Mouse (Mus musculus) inflammation-experienced regulatory T-cells, adult 6 months (primary cell): ENCODE data around the gene Atp6v0a2. TPM values are rescaled to one million over a fixed set of nuclear protein-coding genes. Genes with fewer than 3 reads are reported as not detected.
"Not testable (repeated sequence)": the region's sequence is repeated elsewhere in the genome, so short reads cannot be mapped to it uniquely, and the experiment has no call there.

Source experiments
- ATAC-seq: one replicate; pipeline ENCODE4 v1.8.0; 2017
- polyA plus RNA-seq, 3 experiments: library from polyadenylated mRNA; unstranded; fragments of 100-300 nt; shearing (Covaris generic); gene quantifications; one replicate each; pipeline ENCODE4 v1.2.1; 2017

Gene Atp6v0a2
- polyA plus RNA-seq = 10 to 100 TPM; 27.5 to 34.3 (median 30.3) TPM

DNA sequence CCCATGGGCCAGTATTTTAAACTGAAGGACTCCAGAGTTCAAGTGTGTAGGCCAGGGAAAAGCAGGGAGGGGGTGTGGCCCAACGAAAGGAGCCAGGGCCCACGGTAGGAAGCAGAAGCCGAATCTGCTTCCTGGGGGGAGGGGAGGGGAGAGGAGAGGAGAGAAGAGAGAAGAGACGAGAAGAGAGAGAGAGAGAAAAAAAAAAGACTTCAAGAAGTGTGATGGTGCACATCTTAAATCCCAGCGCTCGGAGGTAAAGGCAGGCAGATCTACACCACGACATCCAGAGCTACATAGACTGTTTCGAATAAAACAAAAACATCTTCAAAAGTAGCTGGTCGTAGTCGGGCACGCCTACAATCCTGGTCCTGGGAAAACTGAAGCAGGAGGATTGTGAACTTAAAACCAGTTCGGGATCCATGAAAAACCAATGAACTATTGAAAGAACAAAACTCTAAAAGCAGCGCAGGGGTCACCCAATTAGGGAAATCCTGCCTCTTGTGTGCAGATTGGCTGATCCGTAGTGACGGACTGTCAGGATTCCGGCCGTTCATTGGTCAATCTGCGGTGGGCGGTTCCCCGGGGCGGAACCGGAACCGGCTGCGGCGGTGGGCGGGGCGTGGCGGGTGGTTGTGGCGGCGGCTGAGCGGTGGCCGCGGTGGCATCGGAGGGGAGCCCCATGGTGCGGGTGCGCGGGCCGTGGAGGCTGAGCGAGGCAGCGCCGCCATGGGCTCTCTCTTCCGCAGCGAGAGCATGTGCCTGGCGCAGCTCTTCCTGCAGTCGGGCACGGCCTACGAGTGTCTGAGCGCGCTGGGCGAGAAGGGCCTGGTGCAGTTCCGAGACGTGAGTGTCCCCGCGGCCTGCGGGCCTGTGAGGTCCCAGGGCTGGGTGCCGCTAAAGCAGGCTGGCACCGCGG is at the start of gene Atp6v0a2:
Atp6v0a2 (plus strand) TSS at position 129 of the 916 bp plus-strand sequence.
- ATAC-seq = peak; percentile 95

DNA sequence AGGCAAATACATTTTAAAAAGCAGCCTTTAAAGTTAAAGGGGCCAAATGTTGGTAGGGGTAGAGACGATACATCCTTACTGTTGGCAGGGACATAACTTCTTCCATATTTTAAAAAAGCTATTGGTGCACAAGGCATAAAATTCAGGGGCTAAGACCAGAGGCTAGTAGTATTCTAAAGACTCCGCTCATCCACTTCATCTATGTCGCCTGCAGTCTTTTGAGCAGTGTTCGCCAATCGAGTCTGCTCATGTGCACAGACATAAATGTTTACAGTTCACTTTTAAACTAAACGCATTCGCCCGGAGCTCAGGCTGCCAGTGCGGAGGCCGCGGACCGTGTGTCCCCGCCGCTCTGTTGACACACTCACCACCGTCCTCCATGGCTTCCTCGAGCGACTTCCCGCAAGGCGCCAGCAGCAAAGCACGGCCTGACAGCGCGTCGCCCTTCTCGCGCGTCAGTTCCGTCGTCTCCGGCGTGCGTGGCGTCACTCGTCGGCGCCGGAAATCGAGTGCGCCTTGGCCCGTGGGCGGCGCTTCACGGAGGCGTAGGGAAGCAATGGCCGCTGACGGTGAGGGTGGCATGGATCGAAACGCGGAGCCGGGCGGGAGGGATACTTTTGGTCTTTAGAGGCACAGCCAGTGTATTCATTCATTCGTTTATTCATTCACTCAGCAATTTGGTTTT is 49.6 kb upstream of the Atp6v0a2 start, which contains the start of the genes Eif2b1 and Gtf2h3:
Eif2b1 (minus strand) TSS at position 499 of the 685 bp plus-strand sequence.
Gtf2h3 (plus strand) TSS at position 508 of the 685 bp plus-strand sequence.
- ATAC-seq = peak; percentile 94

DNA sequence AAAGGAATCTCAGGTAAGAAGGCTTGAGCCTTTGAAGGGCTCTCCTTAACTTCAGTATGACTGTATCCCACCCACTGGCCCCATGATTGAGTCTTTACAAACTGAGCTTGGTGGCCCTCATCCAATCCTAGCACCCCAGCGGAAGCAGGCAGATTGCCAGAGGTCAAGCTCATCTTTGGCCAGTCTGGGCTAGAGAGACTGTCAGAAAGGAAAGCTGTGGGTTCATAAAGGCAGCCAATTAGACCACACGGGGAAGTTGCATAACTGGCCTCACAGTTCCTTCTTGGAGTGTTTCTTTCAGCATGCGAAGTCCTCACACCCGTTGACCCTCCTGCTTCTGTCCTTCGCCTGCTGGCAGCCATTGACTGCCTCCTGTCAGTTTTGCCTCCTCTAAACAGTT is 45.9 kb upstream of the Atp6v0a2 start:
- no peak for ATAC-seq

DNA sequence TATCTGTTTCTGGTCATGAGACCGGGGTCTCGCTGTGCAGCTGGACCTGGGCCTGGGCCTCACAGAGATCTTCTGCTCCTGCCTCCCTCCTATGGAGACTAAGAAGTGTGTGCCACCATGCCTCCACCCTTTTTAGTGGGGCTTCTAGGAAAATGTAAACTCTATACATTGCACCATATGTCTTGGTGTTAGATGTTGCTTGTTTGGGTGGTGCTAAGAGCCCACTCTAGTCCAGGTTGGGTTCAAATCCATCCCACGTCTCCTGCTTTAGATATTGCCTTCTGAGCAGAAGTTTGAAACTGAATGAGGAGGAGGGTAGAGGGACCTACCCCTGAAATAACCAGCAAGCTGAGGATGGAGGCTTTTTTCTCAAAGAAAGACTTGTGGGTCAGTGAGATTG is 35.6 kb upstream of the Atp6v0a2 start:
- ATAC-seq = no peak

DNA sequence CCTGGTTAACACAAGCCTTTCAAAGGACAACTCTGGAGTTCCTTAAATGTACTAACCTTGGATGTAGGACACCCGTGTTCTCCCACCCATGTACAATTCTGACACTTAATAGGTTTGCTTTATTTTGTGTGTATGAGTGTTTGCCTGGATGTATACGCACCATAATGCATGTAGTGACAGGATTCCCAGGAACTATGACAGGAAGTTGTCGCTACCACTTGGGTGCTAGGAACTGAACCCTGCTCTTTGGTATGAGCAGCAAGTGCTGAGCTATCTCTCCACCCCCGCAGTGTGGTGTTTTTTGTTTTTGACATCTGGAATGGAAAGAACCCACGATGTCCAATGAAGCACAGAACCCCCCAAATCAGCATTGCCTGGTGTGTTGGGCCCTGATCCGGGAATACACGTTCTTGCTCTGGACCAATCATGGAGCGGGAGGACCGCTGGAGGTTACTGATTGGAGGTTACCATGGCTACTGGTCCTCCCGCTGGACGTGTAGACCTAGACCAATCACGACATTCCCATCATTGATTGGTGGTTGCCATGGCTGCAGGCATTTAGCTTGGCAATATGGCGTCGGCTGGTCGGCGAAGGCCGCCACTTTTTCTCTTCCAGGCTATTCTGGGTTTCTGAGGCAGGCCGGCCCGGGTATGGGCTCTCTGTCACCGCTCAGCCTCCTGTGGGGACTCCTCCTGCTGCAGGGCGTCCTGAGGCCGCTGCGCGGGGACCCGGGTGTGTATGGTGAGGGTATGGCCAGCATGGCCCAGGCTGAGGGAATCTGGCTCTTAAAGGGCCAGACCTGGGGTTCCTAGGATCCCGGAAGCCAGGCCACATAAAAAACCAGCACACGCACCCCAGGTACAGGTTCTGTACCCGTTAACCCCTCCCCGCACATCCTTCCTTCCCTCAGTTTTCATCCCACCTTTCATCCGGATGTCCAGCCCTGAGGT is 29.9 kb upstream of the Atp6v0a2 start:
- peak; percentile 92 for ATAC-seq

DNA sequence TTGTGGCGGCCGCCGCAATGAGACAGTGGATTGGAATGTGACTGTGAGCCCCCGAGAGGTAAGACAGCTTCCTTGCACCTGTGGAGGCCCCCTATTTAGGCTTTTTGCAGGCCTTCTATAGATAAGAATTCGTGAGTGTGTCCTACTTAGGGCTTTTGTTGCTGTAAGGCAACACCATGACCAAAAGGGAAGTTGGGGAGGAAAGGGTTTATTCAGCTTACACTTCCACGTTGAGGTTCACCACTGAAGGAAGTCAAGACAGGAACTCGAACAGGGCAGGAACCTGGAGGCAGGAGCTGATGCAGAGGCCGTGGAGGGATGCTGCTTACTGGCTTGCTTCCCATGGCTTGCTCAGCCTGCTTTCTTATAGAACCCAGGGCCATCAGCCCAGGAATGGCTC is 28.6 kb upstream of the Atp6v0a2 start:
- not testable (repeated sequence) for ATAC-seq

DNA sequence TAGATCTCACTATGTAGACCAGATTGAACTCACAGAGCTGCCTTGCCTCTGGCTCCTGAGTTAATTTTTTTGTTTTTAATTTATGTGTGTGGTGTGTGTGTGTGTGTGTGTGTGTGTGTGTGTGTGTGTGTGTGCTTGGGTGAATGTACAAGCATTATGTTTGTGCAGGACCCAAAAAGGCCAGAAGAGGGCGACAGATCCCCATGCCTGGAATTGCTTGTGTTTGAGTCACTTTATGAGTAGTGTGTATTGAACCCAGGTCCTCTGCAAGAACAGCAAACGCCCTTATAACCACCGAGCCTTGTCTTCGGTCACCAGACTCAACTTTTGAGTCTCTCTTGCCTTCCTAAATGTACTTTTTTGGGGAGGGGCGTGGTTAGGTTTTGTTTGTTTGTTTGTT is 26.0 kb upstream of the Atp6v0a2 start:
- ATAC-seq = no peak

DNA sequence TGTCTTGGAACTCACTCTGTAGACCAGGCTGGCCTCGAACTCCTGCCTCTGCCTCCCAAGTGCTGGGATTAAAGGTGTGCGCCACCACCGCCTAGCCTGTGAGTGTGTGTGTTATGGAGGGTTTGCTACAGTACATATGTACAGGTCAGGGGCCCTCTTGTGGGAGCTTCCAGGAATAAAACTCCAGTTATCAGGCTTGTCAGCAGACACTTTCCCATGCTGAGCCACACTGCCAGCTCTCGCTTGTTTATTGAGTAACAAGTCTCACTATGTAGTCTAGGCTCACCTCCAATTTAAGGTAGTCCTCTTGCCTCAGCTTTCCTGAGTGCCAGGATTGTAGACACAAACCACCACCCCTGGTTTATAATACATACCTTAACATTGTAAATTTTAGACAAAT is 24.1 kb upstream of the Atp6v0a2 start:
- ATAC-seq = no peak

DNA sequence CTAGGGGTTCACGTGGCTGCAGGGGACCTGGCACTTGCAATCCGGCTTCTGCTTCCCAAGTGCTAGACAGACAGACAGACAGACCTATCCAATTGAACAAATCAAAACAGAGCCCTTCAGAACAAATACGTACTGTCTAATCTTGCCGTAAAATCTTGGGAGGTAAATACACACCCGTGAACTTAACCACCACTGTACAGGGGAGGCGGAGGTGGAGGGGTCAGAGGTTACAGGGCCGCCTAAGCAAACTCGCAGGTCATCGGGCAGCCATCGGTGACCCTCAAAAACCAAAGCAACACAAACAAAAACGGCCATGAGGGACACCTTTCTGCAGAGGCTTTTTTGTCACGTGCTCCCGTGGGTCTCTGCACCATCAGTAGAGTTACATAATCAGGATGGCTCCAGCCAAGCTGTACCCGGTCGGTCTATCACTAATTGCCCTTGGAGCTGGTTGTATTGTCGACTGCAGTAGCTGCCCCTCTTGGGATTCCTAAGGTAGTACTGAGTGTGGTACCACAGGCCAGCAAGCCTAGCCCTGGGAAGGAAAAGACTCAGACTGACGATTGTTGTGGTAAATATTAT is 23.2 kb upstream of the Atp6v0a2 start:
- no peak for ATAC-seq

DNA sequence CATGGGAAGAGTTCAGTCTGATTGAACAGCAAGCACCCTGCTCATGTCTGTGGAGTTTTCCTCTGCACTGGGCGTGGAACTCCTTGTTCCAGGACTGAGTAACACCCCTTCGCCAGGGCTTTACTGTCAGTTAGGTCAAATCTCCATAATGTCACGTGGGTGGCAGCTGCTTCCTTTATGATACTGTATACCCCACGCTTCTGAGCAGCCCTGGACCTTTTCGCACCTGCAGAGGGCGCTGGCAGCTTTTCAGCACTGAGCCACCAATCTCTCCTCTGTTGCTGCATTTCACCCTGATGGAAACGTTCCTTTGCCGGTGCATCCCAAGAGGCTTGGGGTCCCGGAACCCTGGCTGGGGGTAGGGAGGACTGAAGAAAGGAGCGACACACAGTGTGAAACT is 17.4 kb upstream of the Atp6v0a2 start:
- ATAC-seq = no peak

DNA sequence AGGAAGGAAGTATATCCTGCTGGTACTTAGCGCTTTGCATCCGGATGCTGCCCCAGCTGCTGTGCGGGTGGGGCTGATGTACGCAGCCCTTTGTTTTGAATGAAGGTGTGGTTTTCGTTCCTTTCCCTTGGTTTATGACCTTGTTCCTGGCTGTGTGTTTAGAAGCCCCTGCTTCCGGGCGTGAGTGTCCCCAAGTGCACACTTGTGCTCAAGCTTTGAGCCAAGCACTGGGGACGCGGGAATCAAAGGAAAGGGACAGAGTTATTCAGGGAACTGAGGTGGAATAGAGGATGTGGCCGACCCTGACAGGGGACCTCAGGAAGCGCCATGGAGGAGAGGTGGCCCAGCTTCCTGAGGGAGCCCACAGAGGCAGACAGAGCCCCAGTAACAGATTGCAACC is 13.7 kb upstream of the Atp6v0a2 start:
- no peak for ATAC-seq

DNA sequence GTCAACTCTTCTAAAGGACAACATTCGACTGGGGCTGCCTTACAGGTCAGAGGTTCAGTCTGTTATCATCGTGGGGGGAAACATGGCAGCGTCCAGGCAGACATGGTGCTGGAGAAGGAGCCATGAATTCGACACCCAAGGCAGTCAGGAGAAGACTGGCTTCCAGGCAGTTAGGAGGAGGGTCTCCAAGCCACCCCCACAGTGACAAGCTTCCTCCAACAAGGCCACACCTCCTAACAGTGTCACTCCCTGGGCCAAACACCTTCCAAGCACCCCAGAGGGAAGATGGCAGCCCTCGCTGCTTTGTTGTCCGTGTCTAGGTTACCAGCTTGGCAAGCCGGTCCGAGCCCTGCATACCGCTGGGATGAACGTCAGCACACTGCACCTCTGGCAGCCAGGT is 9.7 kb upstream of the Atp6v0a2 start:
- ATAC-seq = no peak

DNA sequence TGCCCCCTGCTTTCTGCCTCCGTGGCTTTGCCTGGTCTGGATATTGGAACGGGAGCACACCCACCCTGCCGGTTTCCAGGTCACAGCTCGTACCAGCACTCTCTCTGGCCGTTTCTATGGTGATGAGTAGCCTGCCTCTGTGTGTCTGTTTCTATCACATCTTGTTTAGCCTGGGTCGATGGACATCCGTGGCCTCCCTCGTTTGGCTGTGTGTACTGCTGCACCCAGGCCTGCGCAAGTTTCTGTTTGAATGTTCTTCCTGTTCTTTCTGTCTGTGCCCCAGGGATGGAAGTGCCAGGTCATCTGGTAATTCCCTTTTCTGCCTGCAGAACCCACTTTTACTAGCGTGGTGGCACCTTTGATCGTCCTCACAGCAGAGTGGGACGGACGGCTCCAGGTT is 7.0 kb upstream of the Atp6v0a2 start:
- ATAC-seq = no peak

DNA sequence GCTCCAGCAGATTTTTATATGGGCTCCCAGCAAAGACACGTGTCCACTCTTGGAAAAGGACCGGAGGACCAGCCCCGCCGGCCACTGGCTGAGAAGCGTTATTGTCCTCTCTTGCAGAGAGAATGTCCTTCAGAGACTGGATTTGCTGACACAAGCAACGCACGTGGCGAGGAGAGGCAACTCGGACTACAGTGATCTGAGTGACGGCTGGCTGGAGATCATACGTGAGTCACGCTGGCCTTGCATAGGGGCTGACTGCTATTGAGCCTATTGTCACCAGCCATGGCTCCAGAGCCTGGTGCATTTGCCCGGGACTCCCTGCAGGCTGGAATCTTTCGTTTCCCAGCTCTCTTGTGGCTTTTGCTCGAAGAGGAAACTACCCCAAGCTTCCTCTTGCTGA is 5.5 kb upstream of the Atp6v0a2 start:
- no peak for ATAC-seq

DNA sequence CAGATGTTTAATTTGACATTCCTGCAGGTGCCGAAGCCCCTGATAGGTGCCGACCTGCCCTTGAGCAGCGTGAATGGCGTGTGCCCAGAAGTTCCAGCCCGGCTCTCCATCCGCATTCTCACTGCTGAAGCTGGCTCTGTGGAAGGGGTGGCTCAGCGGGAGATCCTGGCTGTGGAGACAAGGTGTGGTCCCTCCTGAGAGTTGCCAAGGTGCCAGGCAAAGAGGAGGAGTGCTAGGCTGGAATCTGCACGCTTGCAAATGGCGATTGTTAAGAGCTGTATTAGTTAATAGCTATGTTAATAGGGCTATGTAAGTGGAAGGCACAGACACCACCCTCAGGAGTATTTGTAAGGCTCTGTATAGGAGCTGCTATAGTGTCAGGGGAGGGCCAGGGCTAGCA is 4.1 kb upstream of the Atp6v0a2 start:
- no peak for ATAC-seq

DNA sequence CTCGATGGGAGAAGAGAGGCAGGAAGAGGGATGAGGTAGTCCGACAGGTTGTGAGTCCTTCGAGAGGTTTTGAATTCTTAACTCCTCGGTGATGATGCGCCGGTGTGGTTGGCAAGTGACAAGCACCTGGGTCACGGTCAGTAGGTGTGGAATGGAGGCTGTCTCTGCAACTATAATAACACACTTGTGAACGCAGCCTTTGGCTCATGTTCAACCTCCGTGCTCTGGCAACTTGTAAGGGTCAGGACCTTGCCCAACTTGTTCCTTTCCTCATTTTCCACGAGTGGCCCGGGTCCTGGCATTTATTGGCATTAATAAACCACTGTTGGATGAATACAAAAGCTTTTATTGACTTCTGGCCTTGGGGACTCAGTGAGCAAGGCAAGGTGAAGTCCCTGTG is 1.3 kb downstream of the Atp6v0a2 start:
- no peak for ATAC-seq

DNA sequence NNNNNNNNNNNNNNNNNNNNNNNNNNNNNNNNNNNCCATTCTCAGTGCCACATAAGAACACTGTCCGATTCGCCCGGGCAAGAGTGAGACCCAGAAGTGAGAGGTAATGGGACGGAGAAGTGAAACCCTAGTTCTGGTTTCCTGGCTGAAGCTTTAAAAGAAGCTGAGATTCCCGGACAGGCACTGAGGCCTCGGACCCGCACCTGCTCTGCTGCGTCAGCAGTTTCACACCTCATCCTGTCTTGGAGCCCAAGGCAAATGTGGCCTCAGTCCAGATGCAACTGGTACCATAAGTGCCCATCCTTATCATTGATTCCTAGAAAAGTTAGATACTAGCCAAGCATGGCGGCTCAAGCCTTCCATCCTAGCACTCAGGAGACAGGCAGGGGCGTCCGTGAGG is 3.3 kb downstream of the Atp6v0a2 start:
- no peak for ATAC-seq

DNA sequence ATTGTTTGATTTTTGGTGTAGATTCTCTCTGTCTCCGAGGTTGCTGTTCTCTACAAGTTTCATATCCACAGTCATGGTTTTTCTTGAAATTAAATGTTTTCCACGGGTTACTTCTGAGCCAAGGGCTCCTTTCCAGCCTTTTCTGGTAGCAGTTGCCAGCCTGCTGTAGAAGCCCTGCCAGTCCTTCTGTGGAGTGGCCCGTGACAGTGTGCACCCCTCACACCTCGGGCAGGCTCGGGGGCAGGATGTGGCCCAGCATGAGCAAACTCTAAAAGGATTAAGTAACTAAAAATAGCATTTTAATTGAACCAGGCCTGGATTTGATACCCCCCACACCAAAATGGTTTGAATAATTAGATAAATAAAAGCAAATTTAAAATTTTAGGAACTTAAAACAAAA is 4.1 kb downstream of the Atp6v0a2 start:
- ATAC-seq = no peak

DNA sequence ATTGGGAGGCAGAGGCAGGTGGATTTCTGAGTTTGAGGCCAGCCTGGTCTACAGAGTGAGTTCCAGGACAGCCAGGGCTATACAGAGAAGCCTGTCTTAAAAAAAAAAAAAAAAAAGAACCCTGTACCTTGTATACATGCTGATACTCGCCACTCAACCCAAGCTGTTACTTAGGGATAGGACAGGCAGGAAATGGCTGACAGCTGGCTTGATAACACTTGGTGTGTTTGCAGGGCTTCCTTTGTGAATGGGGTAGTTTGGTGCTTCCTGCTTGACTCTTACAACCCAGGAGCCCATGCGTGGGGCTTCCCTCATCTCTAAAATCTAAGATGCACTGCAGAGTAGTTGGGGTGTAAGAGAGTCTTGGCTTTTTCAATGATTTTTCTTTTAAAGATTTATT is 5.0 kb downstream of the Atp6v0a2 start:
- no peak for ATAC-seq

DNA sequence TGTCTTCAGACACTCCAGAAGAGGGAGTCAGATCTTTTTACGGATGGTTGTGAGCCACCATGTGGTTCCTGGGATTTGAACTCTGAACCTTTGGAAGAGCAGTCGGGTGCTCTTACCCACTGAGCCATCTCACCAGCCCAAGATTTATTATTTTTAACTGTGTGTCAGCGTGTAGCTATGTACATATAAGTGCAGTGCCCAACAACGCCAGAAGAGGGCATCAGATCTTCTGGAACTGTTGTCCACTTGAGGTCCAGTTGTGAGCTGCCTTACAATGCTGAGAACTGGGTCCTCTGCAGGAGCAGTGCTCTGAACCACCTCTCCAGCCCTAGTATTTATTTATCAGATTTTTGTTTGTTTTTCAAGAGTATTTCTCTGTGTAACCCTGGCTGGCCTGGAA is 6.7 kb downstream of the Atp6v0a2 start:
- not testable (repeated sequence) for ATAC-seq

DNA sequence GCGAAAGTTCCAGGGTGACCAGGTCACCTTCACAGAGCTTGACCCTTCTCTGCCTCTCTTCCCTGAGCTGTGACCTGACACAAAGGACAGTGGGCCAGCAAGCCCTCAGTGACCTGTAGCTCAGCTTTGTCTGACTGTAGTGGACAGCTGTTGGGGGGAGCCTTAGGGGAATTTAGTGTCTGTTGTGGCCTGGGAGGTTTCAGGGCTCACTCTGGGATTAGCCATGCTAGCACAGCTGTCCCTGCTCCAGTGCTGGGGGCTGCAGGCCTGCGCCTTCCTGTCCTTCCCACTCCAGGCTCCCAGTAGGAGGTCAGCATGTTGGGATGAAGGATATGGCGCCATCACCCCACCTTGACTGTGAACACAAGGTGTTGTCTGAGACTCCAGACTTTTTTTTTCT is 7.8 kb downstream of the Atp6v0a2 start:
- no peak for ATAC-seq

DNA sequence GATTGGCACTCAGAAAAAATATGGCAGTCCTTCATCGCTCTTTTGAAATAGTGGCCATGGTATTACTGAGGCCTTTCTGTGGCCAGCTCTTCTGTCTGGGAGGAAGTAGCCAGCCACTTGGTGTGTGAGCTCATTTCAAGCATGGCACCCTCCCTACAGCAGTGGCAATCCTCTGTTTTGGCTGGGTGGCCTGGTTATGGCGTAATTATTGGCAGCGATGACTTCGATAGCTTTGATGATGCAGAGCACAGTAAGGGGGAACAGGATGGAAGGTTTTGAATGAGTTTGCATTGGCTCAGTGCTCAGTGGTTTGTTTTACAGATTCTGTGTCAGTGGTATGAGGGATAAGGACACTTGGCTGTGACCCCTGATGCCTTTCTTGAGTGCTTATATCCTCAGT is 8.3 kb downstream of the Atp6v0a2 start:
- peak; percentile 51 for ATAC-seq
